Mouse (Mus musculus) ES-E14 (cell line): ENCODE results near the gene Meltf.

ENCODE experiments used
- HCFC1 ChIP-seq: IDR thresholded peaks from 2 replicates; pipeline ENCODE4 v1.6.1; 2012; ENCODE audit warnings: low read length, inconsistent platforms, borderline replicate concordance; ENCODE audit not compliant: insufficient read depth
- ZNF384 ChIP-seq: IDR thresholded peaks from 2 replicates; pipeline ENCODE4 v1.6.1; 2012; ENCODE audit warnings: low read depth, low read length, inconsistent platforms

DNA sequence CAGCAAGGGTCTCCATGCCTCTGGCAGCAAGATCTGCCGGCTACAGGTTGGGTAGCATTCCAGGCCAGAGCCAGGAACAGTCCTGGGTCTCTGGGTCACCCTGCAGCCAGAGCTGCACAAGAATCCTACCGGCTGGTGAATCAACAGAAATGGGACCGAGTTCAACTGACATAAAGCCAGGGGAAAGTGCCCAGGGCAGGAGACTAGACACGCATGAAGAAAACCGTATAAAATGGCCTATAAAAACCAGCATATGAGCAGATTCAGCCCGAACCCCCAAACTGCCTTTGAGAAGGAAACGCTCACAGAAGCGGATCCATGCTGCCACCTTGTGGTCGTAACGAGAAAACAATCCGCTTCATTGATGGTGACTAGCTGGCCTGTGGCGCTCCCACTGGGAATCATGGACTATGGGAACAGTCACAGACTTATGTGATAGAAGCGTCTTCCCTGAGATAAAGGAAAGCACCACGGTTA, 39.7 kb downstream of the Meltf start:
- TF ChIP-seq HCFC1, result no peak
- no peak for TF ChIP-seq ZNF384
